Mouse (Mus musculus) mature B cell (primary cell): ENCODE data around the gene Lad1.

Source experiments
- in situ Hi-C: fragments of 300-500 bp; cut with MboI; formaldehyde crosslinking; loops from 2 replicates; pipeline ENCODE4 v1.14.3; 2019

Lad1 gene

GRCm38 (mm10) chr1:135818481-135819086 lies at the start of gene Lad1:
Lad1 (plus strand) TSS chr1:135818598.
- in situ Hi-C loops, result no loop called here

GRCm38 (mm10) chr1:135770237-135770636 lies 48.2 kb upstream of the Lad1 start:
- in situ Hi-C loops, result no loop called here

- in situ Hi-C loops, result no loop called here
Measured at GRCm38 (mm10) chr1:135770896-135771572, 47.4 kb upstream of the Lad1 start.

- in situ Hi-C loops, result no loop called here
Measured at GRCm38 (mm10) chr1:135771573-135771970, 46.8 kb upstream of the Lad1 start.

GRCm38 (mm10) chr1:135776596-135776995 lies 41.8 kb upstream of the Lad1 start:
- in situ Hi-C loops, result no loop called here

GRCm38 (mm10) chr1:135777046-135777445 lies 41.4 kb upstream of the Lad1 start:
- in situ Hi-C loops, result no loop called here

- in situ Hi-C loops, result no loop called here
Measured at GRCm38 (mm10) chr1:135778780-135779535, 39.4 kb upstream of the Lad1 start, which contains the start of gene Tnni1. Tnni1 (plus strand) TSS chr1:135779434.

- in situ Hi-C loops, result loop anchor here (10.0 kb wide), 1 partner anchor 56 kb away; the partner anchor contains the start of gene Csrp1
Measured at GRCm38 (mm10) chr1:135780649-135781048, 37.7 kb upstream of the Lad1 start.

GRCm38 (mm10) chr1:135781220-135781619 lies 37.2 kb upstream of the Lad1 start:
- in situ Hi-C loops, result loop anchor here (10.0 kb wide), 1 partner anchor 56 kb away; the partner anchor contains the start of gene Csrp1

- in situ Hi-C loops, result loop anchor here (10.0 kb wide), 1 partner anchor 58 kb away; the partner anchor contains the start of gene Csrp1
Measured at GRCm38 (mm10) chr1:135782816-135783215, 35.6 kb upstream of the Lad1 start.

GRCm38 (mm10) chr1:135787799-135788198 lies 30.6 kb upstream of the Lad1 start:
- in situ Hi-C loops, result loop anchor here (10.0 kb wide), 1 partner anchor 63 kb away; the partner anchor contains the start of gene Csrp1

GRCm38 (mm10) chr1:135788708-135789107 lies 29.7 kb upstream of the Lad1 start:
- in situ Hi-C loops, result loop anchor here (10.0 kb wide), 1 partner anchor 64 kb away; the partner anchor contains the start of gene Csrp1

GRCm38 (mm10) chr1:135789815-135790214 lies 28.6 kb upstream of the Lad1 start:
- in situ Hi-C loops, result loop anchor here (10.0 kb wide), 1 partner anchor 65 kb away; the partner anchor contains the start of gene Csrp1

- in situ Hi-C loops, result no loop called here
Measured at GRCm38 (mm10) chr1:135792143-135792939, 26.1 kb upstream of the Lad1 start.

GRCm38 (mm10) chr1:135793370-135794215 lies 24.8 kb upstream of the Lad1 start:
- in situ Hi-C loops, result no loop called here

GRCm38 (mm10) chr1:135794216-135795134 lies 23.9 kb upstream of the Lad1 start:
- in situ Hi-C loops, result no loop called here

GRCm38 (mm10) chr1:135798492-135798891 lies 19.9 kb upstream of the Lad1 start:
- in situ Hi-C loops, result no loop called here

- in situ Hi-C loops, result no loop called here
Measured at GRCm38 (mm10) chr1:135799109-135799627, 19.2 kb upstream of the Lad1 start.
